Comparison of ENCODE assay signal across 8 mouse cellular contexts in the genomic region with DNA sequence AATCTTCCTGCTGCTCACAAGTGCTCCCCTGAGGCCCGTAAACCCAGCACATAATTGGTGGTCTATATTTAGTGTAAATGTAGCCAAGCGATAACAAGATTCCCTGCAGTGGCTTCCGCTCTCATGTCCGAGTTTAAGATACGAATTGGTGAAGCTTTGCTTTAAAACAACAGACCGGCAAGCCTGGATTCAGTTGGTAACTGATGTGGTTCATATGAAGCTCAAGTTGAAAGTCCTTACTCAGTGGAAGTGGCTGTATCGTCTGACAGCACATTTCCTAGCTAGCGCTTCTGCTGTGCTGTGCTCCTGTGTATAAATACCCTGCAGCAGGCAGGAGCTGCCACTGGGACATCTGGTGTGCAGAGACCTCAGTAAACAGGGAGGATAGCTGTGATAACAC. TPM values are rescaled to one million over a fixed set of nuclear protein-coding genes. Genes with fewer than 3 reads are reported as not detected.
DNase-seq lines count a peak whose midpoint lies in the region; ATAC-seq and TF ChIP-seq lines count a peak whose summit lies in the region.

Gene Lsmem1 (minus strand): TSS at position 189 of the 400 bp plus-strand sequence.

- no peak for TF ChIP-seq CTCF in layer of hippocampus, adult 2 months (conservative IDR thresholded peaks at IDR 0.05)

- H3K27ac ChIP-seq in layer of hippocampus, adult 2 months: 0 out of 2 replicates have a peak within 1 kb of the TSS, but pooled peaks have one; percentile 18

- no peak within 1 kb of the TSS for H3K4me3 ChIP-seq in layer of hippocampus, adult 2 months

- no peak for DNase-seq in layer of hippocampus, adult 2 months (ENCODE audit: low spot score in 2 of 2)
- DNase-seq in layer of hippocampus, postnatal 25 days (ENCODE audit: extremely low spot score in 1 of 2, low spot score in 1 of 2): no peak
- DNase-seq in brain, adult 2 months (ENCODE audit: low read depth, low spot score): peak; percentile 62
- DNase-seq in heart, adult 11 months: peak; percentile 93
- DNase-seq in lung, postnatal 10 days: no peak
- no peak for DNase-seq in embryo, embryonic 10 days (ENCODE audit: low spot score)
- DNase-seq in layer of hippocampus, postnatal 10 days (ENCODE audit: low spot score in 2 of 2): no peak

- peak; percentile 60 for ATAC-seq in megakaryocyte-erythroid progenitor cell, adult 5-6 weeks (replicated peaks; ENCODE audit: low FRiP score, low TSS enrichment, poor library complexity, severe bottlenecking)

RNA-seq across cellular contexts. Expression of gene Lsmem1, which starts in this region (rescaled TPM):
- total RNA-seq in layer of hippocampus, adult 2 months (2021): under 1 TPM; 0.37 to 0.72 TPM
- under 1 TPM; 0.49 to 0.64 TPM for total RNA-seq in layer of hippocampus, postnatal 25 days (2021)
- not detected in 2 replicates for total RNA-seq in megakaryocyte-erythroid progenitor cell, adult 5-6 weeks (2014; fragmentation: Nextera tagmentation)
- total RNA-seq in megakaryocyte-erythroid progenitor cell, adult 5-6 weeks (2017): 1.4 TPM in 1 of 2 replicates, not detected in the other
- under 1 TPM; 0.22 to 0.69 TPM for total RNA-seq in layer of hippocampus, postnatal 10 days (2021)

Comparison
In these comparisons a context has a peak if more than half of its experiments do, and no peak if none do; other contexts are left out.
1. DNase-seq: peak in brain, adult 2 months (single experiment) and heart, adult 11 months (single experiment); none in layer of hippocampus, adult 2 months (0 of 2), layer of hippocampus, postnatal 25 days (0 of 2), lung, postnatal 10 days (single experiment), embryo, embryonic 10 days (single experiment) and layer of hippocampus, postnatal 10 days (0 of 2).